Mouse (Mus musculus): ENCODE measurements around the gene S1pr3. TPM values are rescaled to one million over a fixed set of nuclear protein-coding genes. Genes with fewer than 3 reads are reported as not detected.

Gene S1pr3
- 10 to 100 TPM in 2 of 4 experiments, 1 to 10 TPM in 2; 5.5 to 16.4 (median 11.1) TPM for total RNA-seq (2022)

- DNase-seq (ENCODE audit: low spot score in 2 of 2), result no peak
Measured at GRCm38 (mm10) chr13:51408519-51409001, at the start of gene S1pr3. Gene S1pr3, plus strand, starts transcription at chr13:51408639.

DNA sequence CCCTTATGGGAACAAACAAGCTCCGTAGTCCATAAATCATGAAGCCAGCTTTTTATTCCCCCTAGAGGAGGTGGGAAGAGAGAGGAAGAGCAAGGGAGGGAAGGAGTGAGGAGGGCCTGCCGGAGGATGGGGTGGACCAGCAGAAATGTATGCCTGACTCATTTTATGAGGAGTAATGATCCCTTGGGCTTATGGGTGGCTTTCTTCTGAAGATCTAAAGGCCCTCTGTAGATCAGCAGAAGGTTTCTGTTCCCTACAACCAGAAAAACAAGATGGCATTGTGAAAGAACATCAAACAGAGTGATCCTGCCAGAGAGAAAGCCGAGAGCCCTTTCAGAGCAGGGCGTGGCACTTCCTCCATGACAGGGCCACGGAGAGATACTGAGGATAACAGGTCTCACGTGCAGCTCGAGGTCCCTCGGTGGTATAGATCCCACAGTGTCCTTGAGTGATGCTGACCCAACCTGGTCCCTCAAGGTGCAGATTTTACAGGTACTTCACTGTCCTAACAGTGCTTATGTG is 47.9 kb upstream of the S1pr3 start:
- no peak for DNase-seq (ENCODE audit: low spot score in 2 of 2)

- no peak for DNase-seq (ENCODE audit: low spot score in 2 of 2)
Measured at GRCm38 (mm10) chr13:51363390-51363789, 45.0 kb upstream of the S1pr3 start.

GRCm38 (mm10) chr13:51363985-51364384 is 44.5 kb upstream of the S1pr3 start:
- DNase-seq (ENCODE audit: low spot score in 2 of 2), result no peak

GRCm38 (mm10) chr13:51365191-51365590 is 43.2 kb upstream of the S1pr3 start:
- no peak for DNase-seq (ENCODE audit: low spot score in 2 of 2)

GRCm38 (mm10) chr13:51368346-51368745 is 40.1 kb upstream of the S1pr3 start:
- DNase-seq (ENCODE audit: low spot score in 2 of 2), result no peak

GRCm38 (mm10) chr13:51369354-51369753 is 39.1 kb upstream of the S1pr3 start:
- DNase-seq (ENCODE audit: low spot score in 2 of 2), result no peak

- no peak for DNase-seq (ENCODE audit: low spot score in 2 of 2)
Measured at GRCm38 (mm10) chr13:51373086-51373485, 35.4 kb upstream of the S1pr3 start.

- peak; percentile 22 to 49 for DNase-seq (ENCODE audit: low spot score in 2 of 2)
Measured at GRCm38 (mm10) chr13:51374026-51374807, 34.2 kb upstream of the S1pr3 start.

GRCm38 (mm10) chr13:51378126-51378525 is 30.3 kb upstream of the S1pr3 start:
- DNase-seq (ENCODE audit: low spot score in 2 of 2), result no peak

DNA sequence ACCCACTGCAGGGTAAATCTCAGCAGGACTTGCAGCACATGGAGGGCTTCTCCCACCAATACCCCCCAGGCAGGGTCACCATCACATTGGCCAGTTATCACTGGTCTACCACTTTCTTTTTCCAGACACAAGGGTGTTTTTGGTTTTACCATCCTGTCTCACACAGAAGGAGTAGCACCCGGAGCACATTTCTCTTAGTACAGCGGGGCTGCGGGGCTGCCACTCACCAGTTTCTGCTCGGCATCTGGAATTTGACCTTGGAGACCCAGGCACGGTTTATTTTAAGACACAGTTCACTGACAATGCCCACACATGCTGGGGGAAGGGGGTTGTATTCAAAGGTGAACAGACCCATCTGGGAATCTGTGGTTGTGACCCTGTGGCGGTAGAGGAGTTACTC is 28.8 kb upstream of the S1pr3 start:
- no peak for DNase-seq (ENCODE audit: low spot score in 2 of 2)

DNA sequence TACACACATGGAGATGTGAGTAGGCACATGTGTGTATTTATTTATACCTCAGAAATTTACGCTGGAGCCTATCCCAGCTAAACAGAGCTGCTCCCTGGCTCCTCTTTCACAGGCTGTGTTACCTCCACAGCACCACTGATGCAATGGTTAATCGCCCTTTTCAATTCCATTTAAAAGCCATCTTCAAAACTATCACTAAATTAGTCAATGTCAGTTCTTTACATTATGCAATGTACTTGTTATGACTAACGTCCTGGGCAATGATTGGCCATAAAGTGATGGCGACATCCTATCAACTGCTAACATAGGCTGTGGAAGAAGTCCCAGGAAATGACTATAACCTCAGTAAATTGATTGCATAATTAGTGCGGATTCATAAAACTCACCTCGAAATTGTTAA is 26.9 kb upstream of the S1pr3 start:
- no peak for DNase-seq (ENCODE audit: low spot score in 2 of 2)

GRCm38 (mm10) chr13:51384899-51385298 is 23.5 kb upstream of the S1pr3 start:
- DNase-seq (ENCODE audit: low spot score in 2 of 2), result no peak

- no peak for DNase-seq (ENCODE audit: low spot score in 2 of 2)
Measured at GRCm38 (mm10) chr13:51387908-51388307, 20.5 kb upstream of the S1pr3 start.

GRCm38 (mm10) chr13:51390398-51390797 is 18.0 kb upstream of the S1pr3 start:
- no peak for DNase-seq (ENCODE audit: low spot score in 2 of 2)

DNA sequence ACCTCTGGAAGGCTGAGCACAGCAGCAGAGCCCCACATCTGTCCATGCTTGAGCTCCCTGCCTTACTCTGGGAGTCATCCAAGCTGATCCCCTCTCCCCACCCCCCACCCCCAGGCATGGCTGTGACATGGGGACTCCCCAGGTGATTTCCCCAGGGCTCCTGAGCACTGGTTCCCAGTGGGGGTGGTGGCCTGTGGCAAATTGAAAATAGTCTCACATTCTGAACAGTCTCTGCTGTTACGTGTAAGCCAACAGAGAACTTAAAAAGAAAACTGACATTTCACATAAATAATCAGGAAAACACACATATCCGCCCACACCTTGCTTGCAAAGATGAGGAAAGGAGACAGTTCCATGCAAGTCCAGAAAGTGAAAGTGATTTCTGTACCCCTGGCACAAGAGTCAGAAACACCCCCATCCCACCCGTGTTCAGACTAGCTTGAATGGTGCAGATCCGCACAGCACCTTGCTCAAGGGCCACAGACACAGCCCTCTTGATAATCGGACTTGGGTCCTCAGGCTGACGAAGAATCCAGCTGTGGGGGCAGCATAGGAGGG is 17.0 kb upstream of the S1pr3 start:
- no peak for DNase-seq (ENCODE audit: low spot score in 2 of 2)

GRCm38 (mm10) chr13:51392256-51392655 is 16.2 kb upstream of the S1pr3 start:
- no peak for DNase-seq (ENCODE audit: low spot score in 2 of 2)

DNA sequence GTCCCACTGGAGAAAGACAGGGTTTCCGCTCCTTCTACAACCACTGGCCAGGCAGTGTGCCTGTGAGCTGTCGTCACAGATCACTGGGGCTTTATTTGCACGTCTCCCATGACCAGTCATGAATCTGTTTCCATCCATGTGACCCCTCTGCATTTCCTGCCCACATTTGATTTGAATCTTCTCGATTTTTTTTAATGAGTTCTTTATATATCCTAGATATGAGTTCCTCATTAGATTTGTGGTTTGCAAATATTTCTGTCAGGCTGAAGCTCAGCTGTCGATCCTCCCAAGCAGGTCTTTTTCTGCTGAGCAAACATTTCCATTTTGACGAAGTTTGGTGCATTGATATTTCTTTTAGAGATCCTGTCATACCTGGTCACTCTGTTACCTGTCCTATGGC is 10.6 kb upstream of the S1pr3 start:
- DNase-seq (ENCODE audit: low spot score in 2 of 2), result no peak

DNA sequence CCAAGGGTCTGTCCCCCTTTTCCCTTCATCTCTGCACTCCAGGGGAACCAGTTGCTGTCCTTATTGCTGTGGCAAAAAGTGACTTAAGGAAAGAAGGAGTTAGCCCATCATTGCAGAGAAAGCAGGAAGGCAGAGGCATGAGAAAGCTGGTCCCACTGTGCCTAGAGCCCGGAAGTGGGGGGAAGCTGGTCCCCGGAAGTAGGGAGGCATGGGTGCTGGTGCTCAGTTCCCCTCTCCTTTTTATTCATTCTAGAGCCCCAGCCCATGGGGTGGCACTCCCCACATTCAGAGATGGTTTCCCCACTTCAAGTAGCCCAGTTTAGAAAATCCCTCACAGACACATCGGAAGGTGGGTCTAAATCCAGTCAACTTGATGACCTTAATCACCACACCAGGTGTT is 8.9 kb upstream of the S1pr3 start:
- no peak for DNase-seq (ENCODE audit: low spot score in 2 of 2)

DNA sequence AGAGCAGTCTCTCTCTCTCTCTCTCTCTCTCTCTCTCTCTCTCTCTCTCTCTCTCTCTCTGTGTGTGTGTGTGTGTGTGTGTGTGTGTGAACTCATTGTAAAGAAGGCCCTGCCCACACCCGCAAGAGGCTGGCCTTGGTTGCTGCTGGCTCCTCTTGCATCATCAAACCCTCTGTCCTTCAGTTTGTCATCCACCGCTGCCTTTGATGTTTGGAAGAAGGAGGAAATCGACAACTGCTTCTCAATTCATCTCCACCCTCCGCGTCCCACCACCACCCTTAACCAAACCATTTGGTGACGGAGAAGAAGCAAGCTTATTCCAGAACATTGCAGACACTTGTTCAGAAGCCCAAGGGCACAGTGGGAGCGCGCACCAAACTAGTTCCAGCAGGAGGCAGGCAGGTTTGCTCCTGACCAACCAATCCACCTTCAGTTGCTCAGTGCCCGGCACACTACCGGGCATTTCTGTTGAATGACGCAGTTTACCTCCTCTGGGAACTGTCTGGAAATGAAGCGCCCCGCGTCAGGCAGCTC is 8.2 kb upstream of the S1pr3 start:
- DNase-seq (ENCODE audit: low spot score in 2 of 2), result peak in 1 of 2 experiments; percentile 17

DNA sequence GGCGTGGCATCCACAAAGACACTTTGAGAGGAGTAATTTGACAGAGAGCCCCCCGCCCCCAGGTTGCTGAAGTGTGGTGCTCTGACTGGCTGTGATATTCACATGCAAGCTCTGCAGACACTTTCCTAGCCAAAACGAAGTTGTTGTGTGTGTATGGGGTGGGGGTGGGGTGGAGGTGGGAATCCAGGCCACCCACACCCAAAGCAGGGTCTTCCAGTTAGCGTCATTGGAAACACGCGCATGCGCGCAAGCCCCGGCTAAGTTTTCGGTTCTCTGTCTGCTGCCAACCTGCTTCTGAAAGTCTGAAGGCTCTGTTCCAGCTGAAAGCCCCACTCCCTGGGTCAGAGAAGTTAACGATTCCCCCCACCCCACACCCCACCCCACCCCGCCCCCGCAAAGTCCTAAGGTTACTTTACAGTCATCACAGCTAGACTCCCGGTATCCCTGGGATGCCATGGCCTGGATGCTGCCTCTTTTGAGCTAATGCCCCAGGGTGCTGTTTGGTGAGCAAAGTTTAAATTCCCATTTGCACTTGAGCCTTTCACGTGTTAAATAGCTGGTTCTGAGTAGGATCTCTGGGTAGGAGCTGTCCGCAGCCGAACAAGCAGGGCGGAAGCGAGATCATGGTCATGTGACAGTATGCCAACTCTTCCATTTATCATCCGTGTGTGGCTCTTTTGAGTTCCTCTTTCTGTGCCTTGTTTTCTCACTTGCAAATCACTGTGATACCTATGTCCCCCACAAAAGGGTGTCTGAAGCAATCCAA is 7.5 kb upstream of the S1pr3 start:
- DNase-seq (ENCODE audit: low spot score in 2 of 2), result no peak

DNA sequence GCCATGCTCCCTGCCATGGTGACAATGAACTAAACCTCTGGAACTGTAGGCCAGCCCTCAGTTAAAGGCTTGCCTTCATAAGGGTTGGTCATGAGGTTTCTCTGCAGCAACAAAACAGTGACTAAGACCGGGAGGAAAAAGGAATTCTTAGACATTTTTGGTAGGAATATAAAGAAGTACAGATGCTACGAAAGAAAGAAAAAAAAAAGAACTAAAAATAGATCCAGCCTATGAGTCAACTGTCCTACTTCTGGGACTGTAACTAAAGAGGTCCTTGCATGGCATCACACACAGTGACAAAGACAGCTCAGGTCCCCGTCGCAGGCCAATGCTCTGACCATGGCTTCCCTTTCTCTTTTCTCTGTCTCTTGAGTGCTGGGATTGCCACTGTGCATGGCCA is 3.9 kb upstream of the S1pr3 start:
- DNase-seq (ENCODE audit: low spot score in 2 of 2), result no peak
